Mouse (Mus musculus): ENCODE results near the gene Zfp385c.

Zfp385c gene

GRCm38 (mm10) chr11:100718462-100718861 is 26.2 kb upstream of the Zfp385c start:
- no peak for DNase-seq (ENCODE audit: low read depth, low spot score)

GRCm38 (mm10) chr11:100716649-100717048 is 24.4 kb upstream of the Zfp385c start:
- no peak for DNase-seq (ENCODE audit: low read depth, low spot score)

GRCm38 (mm10) chr11:100714948-100715347 is 22.7 kb upstream of the Zfp385c start:
- no peak for DNase-seq (ENCODE audit: low read depth, low spot score)

- DNase-seq (ENCODE audit: low read depth, low spot score) = no peak
These were observed 22.3 kb upstream of the Zfp385c start for GRCm38 (mm10) chr11:100714534-100714915.

- DNase-seq (ENCODE audit: low read depth, low spot score) = no peak
These were observed 21.7 kb upstream of the Zfp385c start, which contains the start of gene Hspb9 for GRCm38 (mm10) chr11:100713735-100714533. TSS of gene Hspb9 (plus strand) at chr11:100713850.

- no peak for DNase-seq (ENCODE audit: low read depth, low spot score)
These were observed 20.9 kb upstream of the Zfp385c start for GRCm38 (mm10) chr11:100713174-100713573.

GRCm38 (mm10) chr11:100711783-100712615 is 19.7 kb upstream of the Zfp385c start, which contains the start of gene Kat2a:
TSS of gene Kat2a (minus strand) at chr11:100712465.
- DNase-seq (ENCODE audit: low read depth, low spot score) = peak; percentile 62

GRCm38 (mm10) chr11:100710977-100711376 is 18.7 kb upstream of the Zfp385c start:
- no peak for DNase-seq (ENCODE audit: low read depth, low spot score)

- no peak for DNase-seq (ENCODE audit: low read depth, low spot score)
These were observed 18.3 kb upstream of the Zfp385c start for GRCm38 (mm10) chr11:100710528-100710927.

GRCm38 (mm10) chr11:100709201-100709810 is 17.1 kb upstream of the Zfp385c start:
- no peak for DNase-seq (ENCODE audit: low read depth, low spot score)

- no peak for DNase-seq (ENCODE audit: low read depth, low spot score)
These were observed 13.0 kb upstream of the Zfp385c start for GRCm38 (mm10) chr11:100705095-100705747.

- DNase-seq (ENCODE audit: low read depth, low spot score) = no peak
These were observed 11.7 kb upstream of the Zfp385c start, which contains the start of gene Dhx58 for GRCm38 (mm10) chr11:100703851-100704531. TSS of gene Dhx58 (minus strand) at chr11:100704271.

- no peak for DNase-seq (ENCODE audit: low read depth, low spot score)
These were observed 11.1 kb upstream of the Zfp385c start for GRCm38 (mm10) chr11:100703366-100703765.

- no peak for DNase-seq (ENCODE audit: low read depth, low spot score)
These were observed 10.7 kb upstream of the Zfp385c start for GRCm38 (mm10) chr11:100702906-100703305.

GRCm38 (mm10) chr11:100702081-100702851 is 10.0 kb upstream of the Zfp385c start:
- peak; percentile 54 for DNase-seq (ENCODE audit: low read depth, low spot score)

- no peak for DNase-seq (ENCODE audit: low read depth, low spot score)
These were observed 9.0 kb upstream of the Zfp385c start for GRCm38 (mm10) chr11:100701301-100701700.

GRCm38 (mm10) chr11:100700710-100701109 is 8.5 kb upstream of the Zfp385c start:
- DNase-seq (ENCODE audit: low read depth, low spot score) = no peak

GRCm38 (mm10) chr11:100697921-100698320 is 5.7 kb upstream of the Zfp385c start:
- DNase-seq (ENCODE audit: low read depth, low spot score) = no peak

- DNase-seq (ENCODE audit: low read depth, low spot score) = no peak
These were observed 2.7 kb upstream of the Zfp385c start for GRCm38 (mm10) chr11:100694926-100695325.

GRCm38 (mm10) chr11:100693154-100693553 is 899 bp upstream of the Zfp385c start:
- no peak for DNase-seq (ENCODE audit: low read depth, low spot score)
